Mouse (Mus musculus) CH12.LX (cell line): ENCODE results near the gene Nipsnap2. TPM values are rescaled to one million over a fixed set of nuclear protein-coding genes. Genes with fewer than 3 reads are reported as not detected.

ENCODE experiments used
- DNase-seq: peaks from one replicate; pipeline ENCODE4 v3.0.0-alpha.2; 2013; ENCODE audit errors: extremely low read depth
- H3K27ac ChIP-seq: 2 replicates; pipeline ENCODE4 v1.5.1; 2012; ENCODE audit warnings: low read depth, mild to moderate bottlenecking, control low read depth, moderate library complexity; ENCODE audit not compliant: insufficient read depth
- H3K27me3 ChIP-seq: replicated peaks from 2 replicates; pipeline ENCODE3; 2012; ENCODE audit warnings: inconsistent platforms
- H3K36me3 ChIP-seq, 2 experiments: replicated peaks in 1 of 2; 2 replicates each; pipeline versions ENCODE3 to v1.6.1; 2012; ENCODE audit warnings: inconsistent platforms in 1 of 2, low read length in 1 of 2, mild to moderate bottlenecking in 1 of 2, mixed read lengths in 1 of 2, moderate library complexity in 1 of 2; ENCODE audit not compliant: control insufficient read depth in 1 of 2, insufficient read depth in 1 of 2
- H3K4me1 ChIP-seq, 2 experiments: 2 replicates each; pipeline ENCODE4 v1.6.1; 2012; ENCODE audit warnings: inconsistent platforms in 1 of 2, moderate library complexity in 1 of 2; ENCODE audit not compliant: insufficient read depth in 2 of 2, control insufficient read depth in 1 of 2
- H3K4me2 ChIP-seq: 2 replicates; pipeline ENCODE4 v1.6.1; 2012; ENCODE audit warnings: low read depth, mild to moderate bottlenecking, control low read depth; ENCODE audit not compliant: poor library complexity, insufficient read depth, severe bottlenecking
- H3K4me3 ChIP-seq, 3 experiments: fragments of 150-350 bp in 1 of 3; sonication (generic) in 1 of 3; replicated peaks in 1 of 3; 2 replicates each; pipeline versions ENCODE3 to v1.5.1; 2011 to 2012; ENCODE audit warnings: low read depth in 2 of 3, low read length in 2 of 3, mild to moderate bottlenecking in 2 of 3, moderate library complexity in 2 of 3, control low read depth in 1 of 3, improper control_type of control experiment in 1 of 3, inconsistent platforms in 1 of 3, mixed read lengths in 1 of 3; ENCODE audit not compliant: poor library complexity in 1 of 3
- H3K79me2 ChIP-seq: replicated peaks from 2 replicates; pipeline ENCODE4 v1.6.1; 2012; ENCODE audit warnings: mild to moderate bottlenecking, moderate library complexity; ENCODE audit not compliant: control insufficient read depth, poor library complexity, insufficient read depth, severe bottlenecking; ENCODE audit errors: extremely low read depth
- H3K9ac ChIP-seq: 2 replicates; pipeline ENCODE4 v1.6.1; 2012; ENCODE audit warnings: low read depth, mild to moderate bottlenecking, control low read depth, moderate library complexity; ENCODE audit not compliant: insufficient read depth
- H3K9me3 ChIP-seq: replicated peaks from 2 replicates; pipeline ENCODE3; 2012; ENCODE audit warnings: low read length, inconsistent platforms, mixed read lengths
- CHD1 ChIP-seq: IDR thresholded peaks from 2 replicates; pipeline ENCODE4 v1.6.1; 2012; ENCODE audit warnings: low read depth, low read length, improper control_type of control experiment, inconsistent platforms
- ELF1 ChIP-seq: IDR thresholded peaks from 2 replicates; pipeline ENCODE4 v1.6.1; 2014; ENCODE audit warnings: low read depth, mild to moderate bottlenecking, inconsistent platforms, low read length, improper control_type of control experiment
- GABPA ChIP-seq: IDR thresholded peaks from 2 replicates; pipeline ENCODE4 v1.6.1; 2012; ENCODE audit warnings: low read depth, low read length, improper control_type of control experiment, inconsistent platforms; ENCODE audit not compliant: insufficient replicate concordance
- HCFC1 ChIP-seq: IDR thresholded peaks from 2 replicates; pipeline ENCODE4 v1.6.1; 2012; ENCODE audit warnings: low read depth, mild to moderate bottlenecking, inconsistent platforms, low read length, improper control_type of control experiment
- JUND ChIP-seq: conservative IDR thresholded peaks from 2 replicates; pipeline ENCODE4 v1.6.1; 2011; ENCODE audit warnings: low read depth, low read length, improper control_type of control experiment
- KAT2A ChIP-seq: IDR thresholded peaks from 2 replicates; pipeline ENCODE4 v1.6.1; 2012; ENCODE audit warnings: low read length, improper control_type of control experiment, inconsistent platforms; ENCODE audit not compliant: insufficient replicate concordance
- MAX ChIP-seq: IDR thresholded peaks from 2 replicates; pipeline ENCODE4 v1.6.1; 2011; ENCODE audit warnings: low read length, improper control_type of control experiment
- MXI1 ChIP-seq: IDR thresholded peaks from 2 replicates; pipeline ENCODE4 v1.6.1; 2011; ENCODE audit warnings: mild to moderate bottlenecking, low read depth, low read length, improper control_type of control experiment
- POLR2A ChIP-seq: IDR thresholded peaks from 2 replicates; pipeline ENCODE4 v1.6.1; 2011; ENCODE audit warnings: low read depth, mild to moderate bottlenecking, improper control_type of control experiment, low read length
- RCOR1 ChIP-seq: conservative IDR thresholded peaks from 2 replicates; pipeline ENCODE4 v1.6.1; 2012; ENCODE audit warnings: low read depth, mild to moderate bottlenecking, inconsistent platforms, low read length, improper control_type of control experiment
- SIN3A ChIP-seq: IDR thresholded peaks from 2 replicates; pipeline ENCODE4 v1.6.1; 2012; ENCODE audit warnings: low read length, improper control_type of control experiment, inconsistent platforms
- SMC3 ChIP-seq: IDR thresholded peaks from 2 replicates; pipeline ENCODE4 v1.6.1; 2011; ENCODE audit warnings: low read depth, low read length, improper control_type of control experiment
- TBP ChIP-seq: conservative IDR thresholded peaks from 2 replicates; pipeline ENCODE4 v1.6.1; 2011; ENCODE audit warnings: low read depth, low read length, improper control_type of control experiment
- USF1 ChIP-seq: IDR thresholded peaks from 2 replicates; pipeline ENCODE4 v1.6.1; 2014; ENCODE audit warnings: low read depth, mild to moderate bottlenecking, inconsistent platforms, low read length, improper control_type of control experiment
- USF2 ChIP-seq: conservative IDR thresholded peaks from 2 replicates; pipeline ENCODE4 v1.6.1; 2011; ENCODE audit warnings: low read depth, low read length, improper control_type of control experiment
- ZC3H11A ChIP-seq: IDR thresholded peaks from 2 replicates; pipeline ENCODE4 v1.6.1; 2012; ENCODE audit warnings: low read depth, mild to moderate bottlenecking, inconsistent platforms, low read length, improper control_type of control experiment
- ZKSCAN1 ChIP-seq: IDR thresholded peaks from 2 replicates; pipeline ENCODE4 v1.6.1; 2012; ENCODE audit warnings: low read depth, inconsistent platforms, low read length, improper control_type of control experiment, borderline replicate concordance
- ZMIZ1 ChIP-seq: IDR thresholded peaks from 2 replicates; pipeline ENCODE4 v1.6.1; 2012; ENCODE audit warnings: low read depth, mild to moderate bottlenecking, inconsistent platforms, low read length, improper control_type of control experiment
- dilution Hi-C: fragments of 300-500 bp; cut with MboI; formaldehyde crosslinking; loops from 2 replicates; pipeline ENCODE4 v1.14.3; 2020; ENCODE audit warnings: low sequenced_read_pairs; ENCODE audit not compliant: extremely low pct_unique_long_range_greater_than_20kb, extremely low pct_ligation_motif_present
- in situ Hi-C: fragments of 300-500 bp; cut with MboI; formaldehyde crosslinking; loops from 3 replicates; pipeline ENCODE4 v1.14.3; 2019; ENCODE audit warnings: low sequenced_read_pairs, low pct_ligation_motif_present, low pct_unique_long_range_greater_than_20kb, mixed read lengths
- polyA plus RNA-seq: library from polyadenylated mRNA; unstranded; fragments of >175 nt; gene quantifications from 2 replicates; pipeline ENCODE4 v1.2.1, GENCODE M21; 2012; ENCODE audit warnings: low read depth; ENCODE audit not compliant: insufficient read length
- total RNA-seq, 2 experiments: library from RNA; depleted of rRNA; stranded (reverse); fragments of 300-350 nt in 1 of 2; fragments of >200 nt in 1 of 2; gene quantifications; 2 replicates each; pipeline ENCODE4 v1.2.3; 2012 to 2014

Nipsnap2 gene
- total and polyA plus RNA-seq, 3 experiments: 18.3 to 30.4 (median 24.8) TPM

GRCm38 (mm10) chr5:129744050-129744449, 19.2 kb downstream of the Nipsnap2 start:
- no peak for TF ChIP-seq USF1
- no peak for TF ChIP-seq TBP
- TF ChIP-seq POLR2A: no peak
- no peak for TF ChIP-seq CHD1
- no peak for TF ChIP-seq ELF1
- H3K27me3 ChIP-seq: no peaks in the 10 kb centered on the region
- in situ Hi-C loops (no loop called here), dilution Hi-C loops (no loop called here)
- H3K9me3 ChIP-seq: no peaks in the 10 kb centered on the region
- H3K9ac ChIP-seq: no peak overlapping the region
- DNase-seq: no peak
- H3K4me1 ChIP-seq: no peaks in the 10 kb centered on the region
- no peaks in the 10 kb centered on the region for H3K79me2 ChIP-seq
- no peak overlapping the region for H3K4me2 ChIP-seq
- H3K4me3 ChIP-seq: no peak overlapping the region
- no peak overlapping the region for H3K27ac ChIP-seq
- peaks cover 26 to 42% of the 10 kb centered on the region in 2 experiments for H3K36me3 ChIP-seq

GRCm38 (mm10) chr5:129756886-129757285, 32.0 kb downstream of the Nipsnap2 start:
- in situ Hi-C loops: no loop called here
- dilution Hi-C loops: no loop called here
- no peak overlapping the region for H3K9ac ChIP-seq

GRCm38 (mm10) chr5:129759929-129760480, 35.1 kb downstream of the Nipsnap2 start:
- no peak overlapping the region for H3K27ac ChIP-seq

More at GRCm38 (mm10) chr5:129756886-129757285, 32.0 kb downstream of the Nipsnap2 start:
- TF ChIP-seq SMC3: no peak
- no peak for TF ChIP-seq ZC3H11A
- TF ChIP-seq GABPA: no peak
- no peak for TF ChIP-seq JUND
- TF ChIP-seq ZKSCAN1: no peak
- no peak for TF ChIP-seq HCFC1
- TF ChIP-seq, all 38 proteins: peak for 0
- Histone ChIP-seq H3K27ac (no peak overlapping the region), H3K79me2 (no peaks in the 10 kb centered on the region), H3K4me2 (no peak overlapping the region), H3K27me3 (no peaks in the 10 kb centered on the region), H3K36me3 (peaks cover 5 to 14% of the 10 kb centered on the region in 2 experiments), H3K9me3 (no peaks in the 10 kb centered on the region), H3K4me1 (no peaks in the 10 kb centered on the region), H3K4me3 (no peak overlapping the region)
- DNase-seq: no peak

More at GRCm38 (mm10) chr5:129759929-129760480, 35.1 kb downstream of the Nipsnap2 start:
- Histone ChIP-seq H3K79me2 (no peaks in the 10 kb centered on the region), H3K36me3 (peaks cover 8 to 27% of the 10 kb centered on the region in 2 experiments), H3K4me2 (no peak overlapping the region), H3K27me3 (no peaks in the 10 kb centered on the region), H3K9ac (no peak overlapping the region), H3K4me1 (no peaks in the 10 kb centered on the region), H3K9me3 (no peaks in the 10 kb centered on the region), H3K4me3 (no peak overlapping the region)
- no peak for TF ChIP-seq ZMIZ1
- no peak for TF ChIP-seq TBP
- TF ChIP-seq USF2: no peak
- no peak for TF ChIP-seq RCOR1
- no peak for TF ChIP-seq GABPA
- no peak for TF ChIP-seq SIN3A
- TF ChIP-seq MXI1: no peak
- TF ChIP-seq ZC3H11A: no peak
- no peak for TF ChIP-seq JUND
- no peak for TF ChIP-seq KAT2A
- no peak for TF ChIP-seq CHD1
- TF ChIP-seq MAX: no peak
- dilution Hi-C loops (no loop called here), in situ Hi-C loops (no loop called here)
- no peak for DNase-seq
